Mouse (Mus musculus) heart, embryonic 11.5 days (tissue): ENCODE data around the gene Ngef. TPM values are rescaled to one million over a fixed set of nuclear protein-coding genes. Genes with fewer than 3 reads are reported as not detected.

Experiments
- ATAC-seq: fragments of 200-750 bp; cut with Nextera tagmentation; replicated peaks from 2 replicates; pipeline ENCODE4 v1.8.0; 2017; ENCODE audit warnings: moderate library complexity; ENCODE audit not compliant: insufficient number of reproducible peaks, low FRiP score, low TSS enrichment
- H3K27ac ChIP-seq: fragments of 300-500 bp; sonication (generic); 2 replicates; pipeline ENCODE4 v1.5.1; 2014; ENCODE audit warnings: mild to moderate bottlenecking, low read depth, low read length
- H3K27me3 ChIP-seq: fragments of 300-500 bp; sonication (generic); 2 replicates; pipeline ENCODE4 v1.6.1; 2014; ENCODE audit warnings: mild to moderate bottlenecking, low read length, mixed read lengths; ENCODE audit not compliant: control insufficient read depth, insufficient read depth
- H3K36me3 ChIP-seq: fragments of 300-500 bp; sonication (generic); 2 replicates; pipeline ENCODE4 v1.6.1; 2014; ENCODE audit warnings: mild to moderate bottlenecking, low read length, moderate library complexity, mixed read lengths; ENCODE audit not compliant: control insufficient read depth, insufficient read depth
- H3K4me1 ChIP-seq: fragments of 300-500 bp; sonication (generic); 2 replicates; pipeline ENCODE4 v1.6.1; 2014; ENCODE audit warnings: low read length; ENCODE audit not compliant: control insufficient read depth, insufficient read depth
- H3K4me2 ChIP-seq: fragments of 300-500 bp; sonication (generic); 2 replicates; pipeline ENCODE4 v1.6.1; 2014; ENCODE audit warnings: mild to moderate bottlenecking, moderate library complexity
- H3K4me3 ChIP-seq: fragments of 300-500 bp; sonication (generic); 2 replicates; pipeline ENCODE4 v1.5.1; 2014; ENCODE audit warnings: low read depth, low read length
- H3K9ac ChIP-seq: fragments of 300-500 bp; sonication (generic); 2 replicates; pipeline ENCODE4 v1.6.1; 2014; ENCODE audit warnings: mild to moderate bottlenecking, low read depth, low read length, moderate library complexity
- H3K9me3 ChIP-seq: fragments of 300-500 bp; sonication (generic); replicated peaks from 2 replicates; pipeline ENCODE4 v1.6.1; 2016; ENCODE audit warnings: low read length; ENCODE audit not compliant: control insufficient read depth
- WGBS: fragments of 180-500 bp; shearing (Covaris S2); extraction: QIAGEN DNeasy Blood & Tissue Kit; methylation state at CpG from one replicate; pipeline ENCODE4 v1.1.7; 2014; ENCODE audit not compliant: insufficient replicate concordance; 5-methylcytosine and 5-hydroxymethylcytosine counted together
- polyA plus RNA-seq: library from polyadenylated mRNA; unstranded; fragments of >200 nt; fragmentation: Nextera tagmentation; extraction: Ambion mirVana; gene quantifications from 2 replicates; pipeline ENCODE4 v1.2.1, GENCODE M21; 2014

Gene Ngef
- polyA plus RNA-seq, 1 experiment from 2014 or later, result 0.84 TPM

DNA sequence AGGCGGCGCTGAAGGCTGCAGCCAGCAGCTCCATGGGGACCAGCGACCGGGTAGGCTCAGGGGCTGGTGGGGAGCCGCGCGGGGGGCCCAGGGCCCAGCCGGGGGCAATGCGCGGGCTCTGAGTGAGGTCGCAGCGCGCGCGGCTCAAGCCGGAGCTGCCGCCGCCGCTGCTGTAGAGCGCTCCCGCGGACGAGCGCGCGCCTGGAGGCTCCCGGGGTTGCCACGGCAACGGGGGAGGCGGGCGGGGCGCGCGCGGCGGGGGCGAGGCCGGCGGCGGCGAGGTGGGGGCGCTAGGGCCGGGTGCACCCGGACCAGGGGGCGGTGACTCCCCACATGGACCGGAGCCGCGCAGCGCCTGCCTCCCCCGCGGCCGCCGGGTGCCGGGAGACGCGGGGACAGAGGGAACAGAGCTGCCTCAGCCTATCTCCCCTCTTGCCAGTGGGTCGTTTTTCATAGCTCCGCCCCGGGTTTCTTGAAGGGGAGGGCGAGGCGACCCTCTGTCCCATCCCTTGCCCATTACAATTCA, 63.4 kb downstream of the Ngef start:
- Histone ChIP-seq H3K4me3 (peak overlapping the region; percentile 73), H3K4me1 (peaks cover 7% of the 10 kb centered on the region), H3K27ac (no peak overlapping the region), H3K36me3 (no peaks in the 10 kb centered on the region), H3K9me3 (0 out of 2 replicates have a peak, but pooled peaks cover 3% of the 10 kb centered on the region), H3K9ac (peak overlapping the region; percentile 63), H3K27me3 (peaks cover 50% of the 10 kb centered on the region), H3K4me2 (peak overlapping the region; percentile 97)
- under 1% methylated on average over 34 of the region's 61 CpGs for WGBS
- ATAC-seq, result peak; percentile 71

DNA sequence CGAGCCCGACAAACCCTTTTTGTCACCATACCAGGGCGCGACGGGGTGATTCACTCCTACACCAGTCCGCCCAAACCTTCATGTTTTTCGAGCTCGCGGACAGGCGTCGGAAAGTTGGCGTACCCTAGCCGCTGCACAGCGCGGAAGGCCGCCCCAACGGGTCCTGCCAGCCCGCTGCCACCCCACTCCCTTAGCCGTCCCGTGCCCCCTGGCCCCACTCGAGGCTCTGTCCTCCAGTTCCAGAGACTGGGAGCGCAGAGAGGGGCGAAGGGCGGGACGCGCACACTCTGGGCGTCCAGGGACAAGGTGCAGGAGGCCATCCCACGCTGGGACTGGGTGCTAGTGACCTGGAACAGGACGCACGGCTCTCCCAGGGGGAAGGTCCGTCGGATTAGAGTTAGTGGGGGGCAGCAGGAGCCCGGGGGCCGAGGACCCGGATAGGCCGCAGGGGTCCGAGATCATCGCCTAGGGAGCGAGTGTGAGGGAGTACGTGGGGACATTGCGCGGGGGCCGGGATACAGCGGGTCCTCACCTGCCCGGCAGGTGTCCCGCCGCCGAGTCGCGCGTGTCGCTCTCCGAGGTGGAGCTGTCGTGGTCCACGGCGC, 64.0 kb downstream of the Ngef start, which contains the start of gene Neu2:
Gene Neu2 (plus strand): TSS at position 329 of the 605 bp plus-strand sequence.
- peaks cover 7% of the 10 kb centered on the region for H3K4me1 ChIP-seq
- peak within 1 kb of the TSS; percentile 97 for H3K4me2 ChIP-seq
- H3K9me3 ChIP-seq, result 0 out of 2 replicates have a peak, but pooled peaks cover 3% of the 10 kb centered on the region
- H3K36me3 ChIP-seq, result no peaks in the 10 kb centered on the region
- no peak for ATAC-seq
- WGBS, result 2% methylated on average over 56 of the region's 56 CpGs
- H3K9ac ChIP-seq, result peak within 1 kb of the TSS; percentile 63
- peaks cover 52% of the 10 kb centered on the region for H3K27me3 ChIP-seq
- no peak within 1 kb of the TSS for H3K27ac ChIP-seq
- peak within 1 kb of the TSS; percentile 73 for H3K4me3 ChIP-seq

- Histone ChIP-seq H3K4me1 (peaks cover 7% of the 10 kb centered on the region), H3K9me3 (0 out of 2 replicates have a peak, but pooled peaks cover 3% of the 10 kb centered on the region), H3K27ac (no peak overlapping the region), H3K9ac (no peak overlapping the region), H3K4me3 (peak overlapping the region; percentile 73), H3K4me2 (peak overlapping the region; percentile 97), H3K36me3 (no peaks in the 10 kb centered on the region), H3K27me3 (peaks cover 52% of the 10 kb centered on the region)
- ATAC-seq, result no peak
- WGBS, result 19% methylated on average over 26 of the region's 26 CpGs
Observed at GRCm38 (mm10) chr1:87508591-87509560, 64.8 kb downstream of the Ngef start.

DNA sequence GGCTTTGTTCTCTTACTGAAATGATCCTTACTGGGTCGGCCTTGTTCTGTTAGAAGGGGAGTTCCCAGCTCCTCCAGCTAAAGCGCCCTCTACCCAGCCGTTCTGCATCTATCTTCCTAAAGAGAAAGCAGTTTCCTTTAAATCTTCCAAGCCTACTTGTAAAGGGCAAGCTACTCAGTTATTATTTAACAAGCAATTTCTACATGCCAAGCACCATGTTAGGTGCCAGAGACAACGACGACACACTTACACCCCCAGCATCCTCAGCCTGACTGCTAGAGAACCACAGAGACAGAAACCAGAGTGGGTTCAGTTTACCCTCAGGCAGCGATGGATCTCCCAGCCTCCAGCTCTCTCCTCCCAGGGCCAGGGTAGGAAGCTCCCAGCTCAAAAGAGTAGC, 65.8 kb downstream of the Ngef start:
- Histone ChIP-seq H3K4me1 (peaks cover 7% of the 10 kb centered on the region), H3K27ac (no peak overlapping the region), H3K9ac (no peak overlapping the region), H3K9me3 (no peaks in the 10 kb centered on the region), H3K4me3 (no peak overlapping the region), H3K4me2 (no peak overlapping the region), H3K36me3 (no peaks in the 10 kb centered on the region), H3K27me3 (peaks cover 52% of the 10 kb centered on the region)
- WGBS, result 53% methylated on average over 6 of the region's 6 CpGs
- ATAC-seq, result no peak

DNA sequence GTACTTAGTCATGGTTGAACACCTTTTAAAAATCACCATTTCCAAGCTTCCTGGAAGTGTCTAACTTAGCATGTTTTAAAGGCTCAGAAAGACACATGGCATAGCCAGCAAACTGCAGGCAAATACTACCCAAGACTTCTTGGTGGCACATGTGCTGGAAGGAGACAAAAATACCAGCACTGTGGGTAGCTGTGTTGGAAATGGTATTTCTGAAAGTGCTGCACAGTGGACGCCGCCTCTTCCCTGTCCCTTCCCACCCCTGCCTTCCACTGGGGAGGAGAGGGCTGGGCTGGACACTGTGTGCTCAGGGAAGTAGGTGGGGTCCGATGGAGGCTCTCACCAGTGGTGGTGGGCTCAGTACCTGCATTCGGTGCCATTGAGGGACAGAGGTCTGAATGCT, 68.1 kb downstream of the Ngef start:
- Histone ChIP-seq H3K36me3 (no peaks in the 10 kb centered on the region), H3K9me3 (no peaks in the 10 kb centered on the region), H3K9ac (no peak overlapping the region), H3K27me3 (peaks cover 38% of the 10 kb centered on the region), H3K4me1 (peaks cover 7% of the 10 kb centered on the region), H3K4me3 (no peak overlapping the region), H3K27ac (no peak overlapping the region), H3K4me2 (no peak overlapping the region)
- ATAC-seq, result no peak
- 82% methylated on average over 4 of the region's 4 CpGs for WGBS

DNA sequence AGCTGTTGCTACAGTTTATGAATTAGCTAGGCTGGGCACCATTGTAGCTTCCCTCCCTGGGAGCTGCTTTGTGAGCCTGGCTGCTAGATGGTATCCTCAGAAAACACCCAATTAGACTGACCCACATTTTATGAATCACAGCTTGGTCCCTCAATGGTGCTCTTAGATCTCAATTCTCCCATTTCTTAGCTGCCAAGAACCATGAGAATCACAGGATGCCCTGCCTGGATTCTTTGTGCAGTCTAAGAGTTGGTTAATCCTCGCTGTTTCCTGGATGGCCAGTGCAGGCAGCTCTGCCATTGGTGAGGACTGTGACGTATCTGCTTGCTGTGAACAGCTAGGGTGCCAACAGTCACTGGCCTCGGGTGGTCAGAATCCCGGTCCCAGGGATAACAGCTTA, 80.1 kb downstream of the Ngef start:
- Histone ChIP-seq H3K27ac (no peak overlapping the region), H3K4me3 (no peak overlapping the region), H3K27me3 (no peaks in the 10 kb centered on the region), H3K36me3 (no peaks in the 10 kb centered on the region), H3K9ac (no peak overlapping the region), H3K9me3 (no peaks in the 10 kb centered on the region), H3K4me1 (no peaks in the 10 kb centered on the region), H3K4me2 (no peak overlapping the region)
- ATAC-seq, result no peak
- WGBS, result 65% methylated on average over 4 of the region's 4 CpGs

- no peaks in the 10 kb centered on the region for H3K9me3 ChIP-seq
- no peaks in the 10 kb centered on the region for H3K36me3 ChIP-seq
- H3K9ac ChIP-seq, result no peak overlapping the region
- H3K4me3 ChIP-seq, result no peak overlapping the region
- H3K27me3 ChIP-seq, result no peaks in the 10 kb centered on the region
- H3K4me1 ChIP-seq, result no peaks in the 10 kb centered on the region
- ATAC-seq, result no peak
- H3K4me2 ChIP-seq, result no peak overlapping the region
- 52% methylated on average over 3 of the region's 3 CpGs for WGBS
- H3K27ac ChIP-seq, result no peak overlapping the region
Observed at GRCm38 (mm10) chr1:87492285-87492684, 81.4 kb downstream of the Ngef start.

DNA sequence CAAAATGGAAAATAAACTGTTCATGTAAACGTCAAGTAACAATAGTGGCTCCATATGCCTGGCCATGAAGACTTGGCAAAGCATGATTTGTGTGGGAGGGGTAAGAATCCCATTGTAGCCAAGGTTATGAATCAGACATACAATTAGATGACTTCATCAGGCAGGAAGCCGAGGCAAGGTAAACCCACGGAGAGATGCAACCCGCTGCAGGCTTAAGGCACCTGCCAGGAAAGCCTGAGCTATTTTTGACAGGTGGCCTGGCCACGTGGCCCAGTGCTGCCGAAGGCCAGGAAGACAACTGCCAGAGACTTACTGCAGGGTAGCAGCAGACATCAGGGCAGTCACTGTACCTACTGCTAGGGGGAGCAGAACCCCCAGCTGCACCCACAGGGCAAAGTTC, 87.3 kb downstream of the Ngef start:
- Histone ChIP-seq H3K27me3 (no peaks in the 10 kb centered on the region), H3K27ac (no peak overlapping the region), H3K9ac (no peak overlapping the region), H3K4me3 (no peak overlapping the region), H3K36me3 (no peaks in the 10 kb centered on the region), H3K4me1 (no peaks in the 10 kb centered on the region), H3K9me3 (no peaks in the 10 kb centered on the region), H3K4me2 (no peak overlapping the region)
- 59% methylated on average over 6 of the region's 6 CpGs for WGBS
- no peak for ATAC-seq
